Mouse (Mus musculus) heart, adult 9 months (tissue): ENCODE results near the gene Mob3b.
"Not testable (repeated sequence)": the region's sequence is repeated elsewhere in the genome, so short reads cannot be mapped to it uniquely, and the experiment has no call there.

Source experiments
- DNase-seq, 2 experiments: peaks; one replicate each; pipeline ENCODE4 v3.0.0; 2022; ENCODE audit warnings: low spot score in 2 of 2

Gene Mob3b

DNA sequence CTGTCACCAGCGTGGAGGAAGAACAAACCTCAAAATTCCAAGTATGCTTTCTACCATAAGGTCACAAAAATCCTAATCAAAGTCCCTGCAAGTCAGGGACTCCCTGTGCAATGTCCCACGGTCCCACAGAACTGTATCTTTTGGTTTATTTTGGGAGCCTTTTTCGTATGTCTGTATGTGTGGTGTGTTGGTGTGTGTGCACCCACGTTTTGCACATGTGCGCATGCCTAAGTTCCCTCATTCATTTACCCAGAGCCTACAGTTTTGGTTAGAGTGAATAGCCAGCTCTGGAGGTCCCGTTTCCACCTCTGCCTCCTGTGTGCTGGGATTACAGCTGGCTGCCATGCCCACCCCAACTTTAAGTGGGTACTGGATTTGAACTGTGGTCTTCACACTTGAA, 189.7 kb downstream of the Mob3b start:
- no peak for DNase-seq

DNA sequence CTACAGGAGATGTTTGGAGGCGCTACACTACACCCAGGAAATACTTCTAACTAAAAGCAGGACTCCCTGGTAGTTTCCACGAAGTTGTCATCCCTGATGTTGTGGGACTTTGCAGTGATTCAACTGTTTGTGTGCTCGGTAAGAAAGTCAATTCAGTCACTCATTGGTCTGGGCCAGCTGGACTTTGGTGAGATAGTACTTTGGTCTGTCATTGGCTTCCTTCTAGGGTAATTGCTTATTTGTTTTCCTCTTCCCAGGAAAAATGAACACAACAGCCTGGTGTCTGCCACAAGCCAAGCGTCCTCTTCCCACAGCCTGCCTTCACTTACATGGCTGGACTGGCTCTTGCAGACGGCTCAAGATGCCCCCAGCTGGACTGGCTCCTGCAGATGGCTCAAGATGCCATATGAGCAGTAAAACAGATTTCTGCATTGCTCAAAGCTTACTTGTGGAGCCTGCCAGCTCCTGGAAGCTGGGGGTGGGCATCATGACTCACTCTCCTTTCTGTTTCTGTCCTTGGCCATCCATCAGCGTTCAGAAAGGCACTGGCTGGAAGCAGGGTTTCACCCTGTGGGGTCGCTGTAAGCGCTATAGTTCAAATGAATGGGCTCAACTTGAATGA, 190.8 kb downstream of the Mob3b start:
- DNase-seq = no peak

- DNase-seq = no peak
Observed at GRCm38 (mm10) chr4:34964906-34965305, 192.4 kb downstream of the Mob3b start.

DNA sequence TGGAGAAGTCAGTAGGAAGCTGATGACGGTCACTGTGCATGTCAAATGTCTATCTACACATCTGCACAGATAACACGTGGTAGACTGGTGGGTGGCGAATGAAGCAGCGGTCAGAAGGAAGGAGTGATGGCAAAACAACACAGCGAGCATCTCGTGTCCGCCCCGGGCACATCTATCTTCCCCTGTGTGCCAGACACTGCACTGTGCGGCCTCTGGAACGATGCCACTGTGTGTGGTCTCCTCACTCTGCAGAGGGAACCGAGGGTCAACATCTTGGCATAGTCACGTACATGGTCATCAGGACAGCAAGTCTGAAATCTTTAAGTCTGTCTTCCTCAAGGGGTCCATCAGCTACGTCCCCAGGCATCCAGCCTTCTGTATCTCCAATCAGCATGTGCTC, 193.3 kb downstream of the Mob3b start:
- DNase-seq = no peak

DNA sequence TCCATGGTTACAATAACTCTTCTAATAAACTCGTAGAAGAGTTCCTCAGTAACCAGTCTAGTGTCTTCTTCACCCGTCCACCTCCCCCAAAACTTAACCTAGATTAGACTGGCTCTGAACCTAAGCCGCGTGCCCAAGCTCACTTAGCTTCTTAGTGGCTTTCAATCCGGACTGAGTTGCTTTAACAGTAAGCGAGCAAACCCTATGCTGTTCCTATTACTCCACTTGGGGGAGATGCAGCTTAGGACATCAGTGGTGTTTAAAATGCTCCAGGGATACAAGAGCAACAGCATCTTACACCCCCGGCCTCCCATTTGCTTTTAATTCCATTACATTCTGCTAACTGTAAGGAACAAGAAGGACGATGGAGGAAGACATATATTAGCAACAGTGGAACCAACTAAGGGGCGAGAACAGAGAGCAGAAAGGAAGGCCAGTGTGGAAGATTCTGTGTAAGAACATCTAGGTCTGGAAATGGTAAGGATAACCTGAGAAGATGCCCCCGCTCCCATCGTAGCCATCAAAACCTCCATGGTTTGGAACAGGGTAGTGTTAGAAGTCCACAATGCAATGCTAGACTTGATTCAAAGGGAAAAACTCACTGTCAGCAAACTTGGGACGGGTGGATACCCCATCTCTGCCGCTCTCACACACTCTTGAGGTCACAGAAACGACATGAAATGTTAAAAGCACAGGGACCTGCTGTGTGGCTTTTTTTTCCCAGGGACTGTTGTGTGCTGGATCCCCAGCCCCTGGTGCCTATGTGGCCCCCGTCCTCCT, 196.3 kb downstream of the Mob3b start:
- DNase-seq = no peak

DNA sequence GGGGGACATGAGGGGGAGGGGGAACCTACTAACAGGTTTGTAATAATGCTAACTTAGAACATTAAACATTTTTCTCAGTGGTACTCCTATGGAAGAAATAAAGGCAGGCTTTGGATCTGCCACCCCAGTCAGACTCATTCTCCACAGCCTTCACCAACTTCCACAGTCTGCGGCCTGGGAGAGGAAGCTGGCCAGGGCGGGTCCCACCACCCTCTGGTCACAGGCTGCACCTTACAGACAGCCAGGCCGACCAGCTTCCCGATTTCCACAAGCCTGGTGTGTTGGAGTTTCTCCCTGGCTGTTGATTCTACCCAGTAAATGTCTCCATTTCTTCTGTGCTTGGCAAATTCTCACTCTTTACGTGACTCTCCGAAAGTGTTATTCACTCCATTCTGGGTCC, 197.8 kb downstream of the Mob3b start:
- no peak for DNase-seq

GRCm38 (mm10) chr4:34958155-34959028, 198.9 kb downstream of the Mob3b start:
- peak; percentile 45 to 49 for DNase-seq

DNA sequence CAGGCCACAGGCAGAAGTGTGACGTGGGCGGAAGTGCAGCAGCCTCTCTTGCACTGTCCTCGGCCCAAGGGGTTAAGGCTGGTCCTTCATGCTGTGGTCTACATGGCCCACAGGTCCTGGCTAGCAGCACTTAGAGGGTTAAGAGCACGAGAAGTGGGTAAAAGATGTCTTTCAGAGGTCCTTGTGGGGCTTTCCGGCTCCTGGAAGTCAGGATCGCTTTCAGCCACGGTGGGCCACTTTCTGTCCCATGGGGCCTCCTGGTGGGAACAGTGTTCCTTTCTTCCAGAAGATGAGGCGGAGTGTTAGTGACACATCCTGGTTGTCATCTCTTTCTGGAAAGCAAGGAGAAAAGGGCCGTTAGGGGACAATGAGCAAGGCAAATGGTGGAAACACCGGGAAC, 203.6 kb downstream of the Mob3b start:
- no peak for DNase-seq

- no peak for DNase-seq
Observed at GRCm38 (mm10) chr4:34947181-34947580, 210.1 kb downstream of the Mob3b start.

DNA sequence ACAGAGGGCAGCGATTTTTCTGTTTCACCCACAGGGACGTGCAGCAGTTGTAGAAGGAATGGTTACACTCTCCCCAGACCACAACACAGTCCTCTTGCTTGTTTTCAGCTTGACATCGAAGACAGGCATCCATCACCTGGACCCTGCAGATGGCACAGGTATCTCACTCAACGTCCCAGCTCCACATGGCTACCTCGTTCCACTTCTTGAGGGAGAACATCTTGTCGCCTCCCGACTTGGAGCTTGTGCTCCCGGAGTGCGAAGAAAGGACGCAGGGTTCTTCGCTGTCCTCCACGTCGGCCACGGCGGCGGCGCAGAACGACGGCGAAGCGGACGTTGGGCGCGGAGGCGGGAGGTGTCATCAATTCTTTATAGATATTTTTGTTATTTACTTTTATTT, 216.2 kb downstream of the Mob3b start:
- no peak for DNase-seq

GRCm38 (mm10) chr4:34928386-34928785, 228.9 kb downstream of the Mob3b start:
- not testable (repeated sequence) for DNase-seq

DNA sequence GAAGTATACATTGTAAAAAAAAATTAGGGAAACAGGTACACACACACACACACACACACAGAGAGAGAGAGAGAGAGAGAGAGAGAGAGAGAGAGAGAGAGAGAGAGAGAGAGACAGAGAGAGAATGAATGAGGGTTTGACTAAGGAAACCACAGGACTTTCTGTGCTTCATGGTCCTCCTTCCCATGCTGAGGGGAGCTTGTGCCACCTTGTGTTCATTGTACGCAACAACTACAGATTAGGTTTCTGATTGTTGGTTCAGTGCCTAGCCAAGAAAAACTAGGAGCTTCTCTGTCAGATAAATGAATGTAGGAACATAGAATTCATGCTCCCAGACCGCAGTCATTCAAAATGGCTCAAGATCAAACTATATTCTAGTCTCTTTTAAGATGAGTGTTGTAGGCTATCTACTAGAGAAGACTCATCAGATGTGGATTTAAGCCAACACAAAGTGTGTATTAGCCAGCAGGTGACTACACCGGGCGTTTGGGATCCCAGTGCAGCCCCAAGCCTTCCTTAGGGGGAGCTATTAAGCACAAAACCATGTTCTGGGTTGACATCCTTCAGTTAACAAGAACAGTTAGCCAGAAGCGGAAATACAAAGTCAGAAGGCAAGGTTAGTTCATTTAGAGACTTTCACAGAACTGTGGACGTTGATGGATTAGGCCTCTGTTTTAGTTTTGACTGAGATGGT, 235.0 kb downstream of the Mob3b start:
- DNase-seq = peak; percentile 20 to 46

- no peak for DNase-seq
Observed at GRCm38 (mm10) chr4:34917400-34917799, 239.9 kb downstream of the Mob3b start.

DNA sequence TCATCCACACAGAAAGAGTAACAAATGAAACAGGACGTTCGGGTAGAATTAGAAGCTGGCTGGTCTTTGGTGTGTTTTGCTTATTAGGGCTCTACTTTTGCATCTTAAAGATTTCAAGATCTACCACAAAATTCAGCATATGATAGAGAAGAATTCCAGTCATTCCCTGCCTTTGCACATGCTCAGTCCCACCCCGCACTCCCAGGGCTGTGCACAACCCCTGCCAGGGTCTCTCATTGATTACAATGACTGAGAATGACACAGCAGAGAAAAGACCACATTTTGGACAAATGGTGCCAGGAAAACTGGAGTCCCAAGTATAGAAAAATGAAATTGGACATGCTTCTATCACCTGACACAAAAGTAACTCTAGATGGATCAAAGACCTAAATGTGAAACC, 245.1 kb downstream of the Mob3b start:
- no peak for DNase-seq

DNA sequence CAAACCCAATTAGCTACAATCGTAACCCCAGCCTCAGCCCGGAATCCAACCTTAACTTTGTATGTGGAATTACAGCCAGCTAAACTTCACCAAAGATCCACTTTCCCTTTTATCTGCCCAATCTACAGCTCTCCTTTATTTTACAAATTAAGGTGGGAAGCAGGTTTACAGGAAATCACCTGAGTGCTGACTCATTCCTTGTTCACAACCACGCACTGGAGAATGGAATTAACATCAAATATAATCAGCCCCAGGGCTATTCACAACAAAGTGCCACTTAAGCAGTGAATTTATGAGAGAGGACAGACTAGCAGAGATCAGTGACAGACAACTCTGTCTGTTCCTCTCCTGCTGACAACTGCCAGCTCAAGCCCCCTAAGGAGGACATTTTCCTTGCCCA, 245.9 kb downstream of the Mob3b start:
- DNase-seq = no peak

DNA sequence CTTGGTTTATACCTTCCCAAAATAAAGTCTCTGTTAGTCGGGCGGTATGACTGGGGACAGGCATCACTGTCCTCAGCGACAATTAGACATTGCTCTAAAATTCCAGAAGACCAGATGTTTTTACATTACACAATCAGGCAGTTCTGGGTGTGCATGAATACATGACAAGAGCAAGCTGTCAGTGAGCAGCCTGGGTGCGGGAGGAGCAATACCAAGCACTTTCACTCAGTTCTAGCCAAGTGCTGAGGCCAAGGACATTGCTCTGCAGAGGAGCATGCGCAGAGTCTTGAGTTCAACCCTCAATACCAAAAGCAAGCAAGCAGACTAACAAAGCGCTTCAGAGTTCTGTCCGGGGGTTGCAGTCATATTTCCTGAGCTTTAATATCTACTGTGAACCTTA, 249.2 kb downstream of the Mob3b start:
- DNase-seq = peak; percentile 72 to 73

DNA sequence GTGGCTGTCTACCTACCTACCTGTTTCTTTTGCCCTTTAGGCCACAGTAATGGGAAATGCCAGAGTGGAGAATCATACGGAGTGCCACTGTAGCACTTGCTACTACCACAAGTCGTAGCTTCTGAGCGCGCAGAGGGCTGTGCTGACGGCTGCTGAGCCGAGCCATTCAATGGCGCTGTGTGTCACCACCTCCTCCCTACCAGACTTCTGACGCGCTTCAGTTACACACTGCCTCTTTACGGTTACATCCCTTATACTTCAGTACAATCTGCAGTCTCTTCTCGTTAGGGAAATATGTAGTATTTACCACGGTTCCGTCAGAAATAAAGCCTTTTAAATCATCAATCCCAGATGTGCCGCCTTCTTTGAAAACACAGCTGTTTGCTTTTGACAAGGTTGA, 250.3 kb downstream of the Mob3b start:
- DNase-seq = no peak

DNA sequence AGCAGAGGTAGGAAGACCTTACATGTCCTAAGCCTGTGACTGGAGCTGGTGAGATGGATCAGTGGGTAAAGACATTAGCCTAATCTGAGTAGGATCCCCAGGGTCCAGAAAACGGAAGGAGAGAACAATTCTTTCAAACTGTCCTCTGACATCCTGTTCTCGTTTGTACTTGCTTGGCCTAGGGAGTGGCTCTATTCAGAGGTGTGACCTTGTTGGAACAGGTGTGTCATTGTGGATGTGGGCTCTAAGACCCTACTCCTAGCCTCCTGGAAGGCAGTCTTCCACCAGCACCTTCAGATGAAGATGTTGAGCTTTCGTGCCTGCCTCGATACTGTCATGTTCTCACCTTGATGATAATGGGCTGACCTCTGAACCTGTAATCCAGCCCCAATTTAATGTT, 251.1 kb downstream of the Mob3b start:
- DNase-seq = no peak

GRCm38 (mm10) chr4:34905396-34905795, 251.9 kb downstream of the Mob3b start:
- DNase-seq = no peak

DNA sequence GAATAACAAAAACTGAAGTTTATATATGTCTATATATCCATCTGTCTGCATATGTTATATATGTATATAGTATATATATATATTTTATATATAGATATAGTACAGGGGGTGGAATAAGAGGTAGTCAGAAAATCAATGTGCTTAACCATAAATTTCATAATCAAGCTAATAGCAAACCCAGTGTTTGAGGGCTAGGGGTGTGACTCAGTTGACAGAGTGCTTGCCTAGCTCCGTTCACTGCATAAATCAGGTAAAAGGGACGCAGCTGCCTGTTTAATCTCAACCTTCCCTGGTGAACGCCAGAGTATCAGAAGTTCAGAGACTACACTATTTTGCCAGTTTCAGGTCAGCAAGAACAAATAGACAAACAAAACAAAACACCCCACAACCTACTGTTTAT, 255.7 kb downstream of the Mob3b start:
- DNase-seq = not testable (repeated sequence)

GRCm38 (mm10) chr4:34901166-34901565, 256.1 kb downstream of the Mob3b start:
- DNase-seq = no peak

DNA sequence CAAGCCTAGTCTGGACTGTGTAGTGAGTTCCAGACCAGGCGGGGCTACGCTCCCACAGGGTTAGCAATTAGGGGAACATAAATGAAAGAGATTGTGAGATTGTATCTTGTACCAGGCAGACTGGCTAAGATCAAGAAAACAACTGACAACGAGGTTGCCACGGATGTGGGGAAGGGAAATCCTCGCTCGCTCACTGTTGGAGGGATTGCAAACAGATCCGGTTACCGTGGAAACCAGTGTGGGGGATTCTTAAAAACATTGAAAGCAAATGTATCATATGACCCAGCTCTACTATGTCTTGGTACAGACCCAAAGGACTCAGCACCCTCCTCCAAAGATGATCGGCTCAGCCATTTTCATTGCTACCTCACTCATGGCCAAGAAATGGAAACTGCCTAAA, 257.1 kb downstream of the Mob3b start:
- no peak for DNase-seq
